Mouse (Mus musculus) right cerebral cortex, postnatal 25 days (tissue): ENCODE measurements around the gene Fgfr2.

ENCODE experiments used
- DNase-seq: peaks from one replicate; pipeline ENCODE4 v3.0.0; 2022

Gene Fgfr2

GRCm38 (mm10) chr7:130969076-130969475 lies 2154.1 kb downstream of the Fgfr2 start:
- no peak for DNase-seq

GRCm38 (mm10) chr7:130968537-130968936 lies 2154.6 kb downstream of the Fgfr2 start:
- no peak for DNase-seq

- no peak for DNase-seq
Observed at GRCm38 (mm10) chr7:130967901-130968300, 2155.2 kb downstream of the Fgfr2 start.

- DNase-seq, result no peak
Observed at GRCm38 (mm10) chr7:130966876-130967275, 2156.3 kb downstream of the Fgfr2 start.

- no peak for DNase-seq
Observed at GRCm38 (mm10) chr7:130966451-130966850, 2156.7 kb downstream of the Fgfr2 start.

- peak; percentile 44 for DNase-seq
Observed at GRCm38 (mm10) chr7:130965909-130966365, 2157.2 kb downstream of the Fgfr2 start.

GRCm38 (mm10) chr7:130965396-130965795 lies 2157.8 kb downstream of the Fgfr2 start:
- DNase-seq, result no peak

- no peak for DNase-seq
Observed at GRCm38 (mm10) chr7:130964686-130965085, 2158.5 kb downstream of the Fgfr2 start.

GRCm38 (mm10) chr7:130961429-130961828 lies 2161.7 kb downstream of the Fgfr2 start:
- no peak for DNase-seq

GRCm38 (mm10) chr7:130959868-130960267 lies 2163.3 kb downstream of the Fgfr2 start:
- DNase-seq, result no peak

GRCm38 (mm10) chr7:130958551-130958950 lies 2164.6 kb downstream of the Fgfr2 start:
- no peak for DNase-seq

GRCm38 (mm10) chr7:130954177-130954601 lies 2169.0 kb downstream of the Fgfr2 start:
- no peak for DNase-seq

GRCm38 (mm10) chr7:130953376-130953775 lies 2169.8 kb downstream of the Fgfr2 start:
- no peak for DNase-seq

GRCm38 (mm10) chr7:130951004-130951403 lies 2172.1 kb downstream of the Fgfr2 start:
- DNase-seq, result no peak

- DNase-seq, result no peak
Observed at GRCm38 (mm10) chr7:130950482-130950881, 2172.7 kb downstream of the Fgfr2 start.

GRCm38 (mm10) chr7:130949331-130949751 lies 2173.8 kb downstream of the Fgfr2 start:
- no peak for DNase-seq

GRCm38 (mm10) chr7:130948563-130949208 lies 2174.5 kb downstream of the Fgfr2 start:
- no peak for DNase-seq

GRCm38 (mm10) chr7:130946303-130946702 lies 2176.8 kb downstream of the Fgfr2 start:
- no peak for DNase-seq

GRCm38 (mm10) chr7:130945730-130946129 lies 2177.4 kb downstream of the Fgfr2 start:
- DNase-seq, result no peak

- no peak for DNase-seq
Observed at GRCm38 (mm10) chr7:130944766-130945475, 2178.2 kb downstream of the Fgfr2 start.

- DNase-seq, result no peak
Observed at GRCm38 (mm10) chr7:130943280-130943895, 2179.8 kb downstream of the Fgfr2 start.

- DNase-seq, result no peak
Observed at GRCm38 (mm10) chr7:130940733-130941132, 2182.4 kb downstream of the Fgfr2 start.

- DNase-seq, result no peak
Observed at GRCm38 (mm10) chr7:130938896-130939295, 2184.3 kb downstream of the Fgfr2 start.

GRCm38 (mm10) chr7:130938005-130938404 lies 2185.1 kb downstream of the Fgfr2 start:
- no peak for DNase-seq
